Mouse (Mus musculus): ENCODE results near the gene Macrod2. TPM values are rescaled to one million over a fixed set of nuclear protein-coding genes. Genes with fewer than 3 reads are reported as not detected.

Macrod2 gene
- polyA plus RNA-seq, 1 experiment from 2014 or later: 22.7 TPM

DNA sequence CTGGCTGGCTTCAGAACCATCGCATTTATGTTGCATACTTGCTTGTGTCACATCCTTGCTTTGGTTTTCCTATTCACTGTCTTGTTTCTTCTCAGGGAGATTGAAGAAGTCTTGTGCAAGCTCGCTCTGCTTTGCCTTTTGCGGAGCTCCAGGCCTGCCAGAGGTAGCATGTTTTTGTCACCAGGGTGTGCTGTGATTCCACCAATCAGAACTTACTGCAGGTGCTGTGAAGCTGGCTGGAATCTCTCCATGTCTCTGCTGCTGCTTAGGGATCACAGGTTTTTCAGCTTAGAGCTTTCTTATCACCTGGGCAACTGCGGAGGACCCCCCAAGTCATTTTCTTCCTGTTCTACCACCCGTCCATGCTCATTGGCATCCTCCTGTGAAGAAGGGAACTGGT is 105.8 kb downstream of the Macrod2 start:
- TF ChIP-seq CTCF (IDR thresholded peaks at IDR 0.05): peak; percentile 73
- no peak for TF ChIP-seq EP300 (IDR thresholded peaks at IDR 0.05)
- WGBS: 17% methylated on average over 5 of the region's 5 CpGs
- Histone ChIP-seq H3K4me3 (ENCODE audit: low read depth, low read length) (no peak overlapping the region), H3K4me2 (replicated peaks; ENCODE audit: low read depth, low read length) (no peak overlapping the region), H3K27ac (ENCODE audit: low read length) (no peak overlapping the region), H3K9ac (replicated peaks; ENCODE audit: low read depth) (no peak overlapping the region), H3K27me3 (replicated peaks; ENCODE audit: insufficient read depth, low read length) (no peaks in the 10 kb centered on the region), H3K9me3 (ENCODE audit: low read length) (no peaks in the 10 kb centered on the region), H3K36me3 (ENCODE audit: insufficient read depth, low read length) (no peaks in the 10 kb centered on the region), H3K4me1 (ENCODE audit: insufficient read depth, low read depth, low read length) (no peaks in the 10 kb centered on the region)
- ATAC-seq: peak; percentile 76
- DNase-seq (ENCODE audit: low spot score): peak; percentile 76

DNA sequence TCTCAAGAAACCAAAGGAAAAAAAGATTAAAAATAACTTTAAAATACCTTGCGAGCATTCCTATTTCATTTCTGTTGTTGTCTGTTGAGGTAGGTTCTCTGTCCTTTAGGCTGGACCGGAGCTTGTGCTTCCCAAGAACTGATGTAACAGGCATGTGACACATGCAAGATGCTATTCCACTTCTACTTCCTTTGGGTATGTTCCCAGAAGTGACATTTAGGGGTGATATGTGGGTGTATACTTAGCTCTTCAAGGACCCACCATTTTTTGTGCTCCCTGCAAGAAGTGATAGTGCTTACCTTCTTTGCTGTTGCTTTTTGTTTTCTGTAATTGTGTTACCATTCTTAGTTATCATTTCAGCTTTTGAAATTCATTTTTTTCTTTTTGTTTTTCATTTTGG is 126.4 kb downstream of the Macrod2 start:
- no peak overlapping the region for H3K4me3 ChIP-seq (ENCODE audit: low read depth, low read length)
- H3K4me1 ChIP-seq (ENCODE audit: insufficient read depth, low read depth, low read length): no peaks in the 10 kb centered on the region
- no peaks in the 10 kb centered on the region for H3K27me3 ChIP-seq (replicated peaks; ENCODE audit: insufficient read depth, low read length)
- no peaks in the 10 kb centered on the region for H3K36me3 ChIP-seq (ENCODE audit: insufficient read depth, low read length)
- no peak overlapping the region for H3K27ac ChIP-seq (ENCODE audit: low read length)
- no peak overlapping the region for H3K9ac ChIP-seq (replicated peaks; ENCODE audit: low read depth)
- DNase-seq (ENCODE audit: low spot score) (no peak), ATAC-seq (no peak)
- no peaks in the 10 kb centered on the region for H3K9me3 ChIP-seq (ENCODE audit: low read length)
- WGBS: 85% methylated on average over 2 of the region's 2 CpGs
- H3K4me2 ChIP-seq (replicated peaks; ENCODE audit: low read depth, low read length): no peak overlapping the region
- no peak for TF ChIP-seq EP300 (IDR thresholded peaks at IDR 0.05)
- TF ChIP-seq CTCF (IDR thresholded peaks at IDR 0.05): no peak

DNA sequence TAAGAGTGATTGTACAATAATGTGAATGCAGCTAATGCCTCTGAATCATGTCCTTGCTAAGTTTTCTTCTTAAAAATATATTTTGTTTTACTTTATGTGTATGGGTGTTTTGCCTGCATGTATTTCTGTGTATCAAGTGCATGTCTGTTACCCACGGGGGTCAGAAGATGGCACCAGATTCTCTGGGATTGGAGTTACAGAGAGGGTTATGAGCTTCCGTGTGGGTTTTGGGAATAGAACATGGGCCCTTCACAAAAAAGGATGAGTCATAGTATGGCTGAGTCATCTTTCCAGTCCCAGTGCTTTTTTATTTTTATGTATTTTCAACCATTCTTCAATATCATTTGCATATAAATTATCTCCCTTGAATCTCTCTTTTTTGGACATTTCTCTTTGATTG is 135.1 kb downstream of the Macrod2 start:
- H3K4me1 ChIP-seq (ENCODE audit: insufficient read depth, low read depth, low read length): no peaks in the 10 kb centered on the region

DNA sequence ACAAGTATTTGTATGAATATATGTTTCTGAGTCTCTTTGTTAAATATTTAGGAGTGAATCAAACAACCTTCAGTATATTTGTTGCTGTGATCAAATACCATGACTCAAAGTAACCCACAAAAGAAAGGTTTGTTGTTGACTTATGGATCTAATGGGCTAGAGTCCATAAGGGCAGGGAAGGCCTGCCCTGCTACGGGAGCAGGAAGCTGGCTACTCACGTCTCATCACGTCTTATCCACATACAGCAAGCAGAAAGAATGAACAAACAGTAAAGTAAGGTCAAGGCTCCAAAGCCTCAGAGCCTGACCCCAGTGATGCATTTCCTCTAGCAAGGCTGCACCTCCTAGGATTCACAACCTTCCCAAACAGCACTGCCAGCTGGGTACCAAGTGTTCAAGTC is 136.9 kb downstream of the Macrod2 start:
- DNase-seq (ENCODE audit: low spot score) (no peak), ATAC-seq (no peak)
- TF ChIP-seq CTCF (IDR thresholded peaks at IDR 0.05) (no peak), EP300 (IDR thresholded peaks at IDR 0.05) (no peak)
- Histone ChIP-seq H3K27me3 (replicated peaks; ENCODE audit: insufficient read depth, low read length) (no peaks in the 10 kb centered on the region), H3K4me2 (replicated peaks; ENCODE audit: low read depth, low read length) (no peak overlapping the region), H3K27ac (ENCODE audit: low read length) (no peak overlapping the region), H3K4me3 (ENCODE audit: low read depth, low read length) (no peak overlapping the region), H3K9ac (replicated peaks; ENCODE audit: low read depth) (no peak overlapping the region), H3K4me1 (ENCODE audit: insufficient read depth, low read depth, low read length) (no peaks in the 10 kb centered on the region), H3K9me3 (ENCODE audit: low read length) (no peaks in the 10 kb centered on the region), H3K36me3 (ENCODE audit: insufficient read depth, low read length) (no peaks in the 10 kb centered on the region)
- WGBS: 57% methylated on average over 3 of the region's 3 CpGs

More for the DNA sequence above, 135.1 kb downstream of the Macrod2 start:
- WGBS: 52% methylated on average over 2 of the region's 2 CpGs
- Histone ChIP-seq H3K4me2 (replicated peaks; ENCODE audit: low read depth, low read length) (no peak overlapping the region), H3K27me3 (replicated peaks; ENCODE audit: insufficient read depth, low read length) (no peaks in the 10 kb centered on the region), H3K36me3 (ENCODE audit: insufficient read depth, low read length) (no peaks in the 10 kb centered on the region), H3K9ac (replicated peaks; ENCODE audit: low read depth) (no peak overlapping the region), H3K9me3 (ENCODE audit: low read length) (no peaks in the 10 kb centered on the region), H3K4me3 (ENCODE audit: low read depth, low read length) (no peak overlapping the region), H3K27ac (ENCODE audit: low read length) (no peak overlapping the region)
- TF ChIP-seq EP300 (IDR thresholded peaks at IDR 0.05) (no peak), CTCF (IDR thresholded peaks at IDR 0.05) (0 out of 2 replicates have a peak, but pooled peaks have one; percentile 11)
- DNase-seq (ENCODE audit: low spot score) (no peak), ATAC-seq (no peak)

DNA sequence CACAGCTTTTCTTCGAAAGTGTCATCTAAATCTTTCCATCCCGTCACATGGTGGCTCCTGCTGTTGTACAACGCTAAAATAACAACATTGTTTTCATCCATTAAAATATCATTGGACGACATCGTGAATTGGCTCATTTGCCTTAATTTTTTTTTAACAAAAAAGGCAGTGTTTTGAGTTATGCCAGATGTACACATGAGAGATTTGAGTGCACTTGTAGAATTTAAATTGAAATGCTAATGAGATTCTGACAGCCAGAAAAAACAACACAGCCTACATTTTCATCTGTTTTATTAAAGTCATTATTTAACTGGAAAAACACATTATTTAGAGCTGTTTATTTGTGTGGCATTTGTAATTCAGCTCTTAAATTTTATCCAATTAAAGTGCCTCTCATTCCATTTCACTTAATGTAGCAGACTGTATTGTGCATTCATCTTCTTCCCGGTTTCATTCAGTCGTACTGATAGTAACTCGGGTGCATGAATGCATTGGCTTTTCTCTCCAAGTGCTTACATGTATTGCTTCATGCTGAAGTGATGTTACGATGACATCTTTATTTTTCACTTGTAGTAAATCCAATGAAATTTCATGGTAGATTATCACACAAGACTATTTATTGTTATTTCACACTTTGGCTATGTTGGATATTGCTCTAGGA is 137.9 kb downstream of the Macrod2 start:
- Histone ChIP-seq H3K4me2 (replicated peaks; ENCODE audit: low read depth, low read length) (no peak overlapping the region), H3K36me3 (ENCODE audit: insufficient read depth, low read length) (no peaks in the 10 kb centered on the region), H3K27me3 (replicated peaks; ENCODE audit: insufficient read depth, low read length) (no peaks in the 10 kb centered on the region), H3K9ac (replicated peaks; ENCODE audit: low read depth) (no peak overlapping the region), H3K27ac (ENCODE audit: low read length) (no peak overlapping the region), H3K4me3 (ENCODE audit: low read depth, low read length) (no peak overlapping the region), H3K4me1 (ENCODE audit: insufficient read depth, low read depth, low read length) (no peaks in the 10 kb centered on the region), H3K9me3 (ENCODE audit: low read length) (no peaks in the 10 kb centered on the region)
- TF ChIP-seq CTCF (IDR thresholded peaks at IDR 0.05) (no peak), EP300 (IDR thresholded peaks at IDR 0.05) (no peak)
- no peak for DNase-seq (ENCODE audit: low spot score)
- 84% methylated on average over 9 of the region's 9 CpGs for WGBS
- ATAC-seq: no peak

DNA sequence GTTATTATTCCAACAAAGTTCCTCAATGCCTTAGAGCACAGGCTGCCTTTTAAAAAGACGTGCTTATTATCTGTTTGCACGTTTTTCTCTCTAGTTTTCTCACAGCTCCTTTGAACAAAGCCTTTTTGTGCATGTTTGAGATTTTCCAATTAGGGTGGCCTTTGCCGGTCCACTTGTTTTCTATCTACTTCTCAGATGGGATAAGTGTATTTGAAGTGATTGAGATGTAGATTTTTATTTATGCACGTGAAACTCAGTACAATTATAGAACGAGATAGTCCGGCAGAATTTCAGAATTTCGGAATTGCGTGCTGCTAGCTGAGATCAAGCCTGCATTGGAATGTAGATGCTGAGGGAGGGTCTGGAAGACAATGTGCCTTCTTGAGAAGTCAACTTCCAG is 138.5 kb downstream of the Macrod2 start:
- no peak overlapping the region for H3K9ac ChIP-seq (replicated peaks; ENCODE audit: low read depth)
- H3K4me2 ChIP-seq (replicated peaks; ENCODE audit: low read depth, low read length): no peak overlapping the region
- H3K36me3 ChIP-seq (ENCODE audit: insufficient read depth, low read length): no peaks in the 10 kb centered on the region
- no peaks in the 10 kb centered on the region for H3K4me1 ChIP-seq (ENCODE audit: insufficient read depth, low read depth, low read length)
- H3K9me3 ChIP-seq (ENCODE audit: low read length): no peaks in the 10 kb centered on the region
- H3K27me3 ChIP-seq (replicated peaks; ENCODE audit: insufficient read depth, low read length): no peaks in the 10 kb centered on the region
- TF ChIP-seq EP300 (IDR thresholded peaks at IDR 0.05) (no peak), CTCF (IDR thresholded peaks at IDR 0.05) (no peak)
- H3K4me3 ChIP-seq (ENCODE audit: low read depth, low read length): no peak overlapping the region
- ATAC-seq (no peak), DNase-seq (ENCODE audit: low spot score) (no peak)
- no peak overlapping the region for H3K27ac ChIP-seq (ENCODE audit: low read length)
- WGBS: 73% methylated on average over 8 of the region's 8 CpGs

DNA sequence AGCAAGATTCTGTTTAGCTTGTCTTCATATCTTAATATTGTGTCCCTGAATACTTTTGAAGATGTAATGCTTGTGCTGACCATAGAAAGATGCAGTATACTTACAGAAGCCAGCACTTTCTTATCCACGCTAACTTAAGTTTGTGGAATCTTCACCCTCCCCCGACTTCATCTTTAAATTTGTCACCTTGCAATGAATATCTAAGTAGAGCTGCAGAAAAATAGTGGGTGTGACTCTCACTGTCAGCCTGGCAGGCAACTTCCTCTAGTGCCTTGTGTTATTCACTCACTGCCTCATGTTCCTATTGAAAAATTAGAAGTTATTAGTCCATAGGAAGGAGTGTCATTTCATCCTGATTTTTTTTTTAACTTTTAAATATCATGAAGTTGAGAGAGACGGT is 139.5 kb downstream of the Macrod2 start:
- Histone ChIP-seq H3K9ac (replicated peaks; ENCODE audit: low read depth) (no peak overlapping the region), H3K27ac (ENCODE audit: low read length) (no peak overlapping the region), H3K9me3 (ENCODE audit: low read length) (no peaks in the 10 kb centered on the region), H3K4me3 (ENCODE audit: low read depth, low read length) (no peak overlapping the region), H3K4me2 (replicated peaks; ENCODE audit: low read depth, low read length) (no peak overlapping the region), H3K36me3 (ENCODE audit: insufficient read depth, low read length) (no peaks in the 10 kb centered on the region), H3K27me3 (replicated peaks; ENCODE audit: insufficient read depth, low read length) (no peaks in the 10 kb centered on the region), H3K4me1 (ENCODE audit: insufficient read depth, low read depth, low read length) (no peaks in the 10 kb centered on the region)
- no peak for TF ChIP-seq CTCF (IDR thresholded peaks at IDR 0.05)
- TF ChIP-seq EP300 (IDR thresholded peaks at IDR 0.05): no peak
- no peak for DNase-seq (ENCODE audit: low spot score)
- 86% methylated on average over 3 of the region's 3 CpGs for WGBS
- no peak for ATAC-seq

All from lung, postnatal 0 days (tissue).